Mouse (Mus musculus) C2C12 (cell line): ENCODE results near the gene Esm1.

Experiments used
- FOSL1 ChIP-seq: IDR thresholded peaks from one replicate; pipeline ENCODE4 v1.8.0; 2011; ENCODE audit warnings: mild to moderate bottlenecking, low read length; ENCODE audit not compliant: poor library complexity, insufficient read depth, severe bottlenecking
- MAX ChIP-seq: IDR thresholded peaks from one replicate; pipeline ENCODE4 v1.6.1; 2011; ENCODE audit warnings: mild to moderate bottlenecking, control low read depth
- MYOD1 ChIP-seq: IDR thresholded peaks from one replicate; pipeline ENCODE4 v1.6.1; 2011; ENCODE audit warnings: low read depth; ENCODE audit not compliant: control insufficient read depth, insufficient read length

DNA sequence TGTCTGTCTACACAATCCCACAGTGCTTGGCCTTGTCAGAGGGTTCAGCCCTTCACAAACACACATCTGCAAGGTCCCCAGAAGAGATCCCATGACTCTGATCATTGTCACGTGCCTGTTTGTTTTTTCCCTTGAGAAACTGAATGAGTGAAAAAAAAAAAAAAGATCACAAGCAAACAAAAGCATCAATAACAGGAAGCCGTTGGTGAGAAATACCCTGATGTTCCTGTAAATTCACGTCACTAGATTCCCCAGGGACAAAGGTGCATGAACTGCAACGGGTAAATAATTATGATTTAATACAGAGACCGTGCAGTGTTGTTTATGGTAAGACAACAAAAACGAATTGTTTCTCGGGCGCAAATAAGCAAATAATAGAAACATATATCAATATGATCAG, 35.6 kb downstream of the Esm1 start:
- no peak for TF ChIP-seq MAX
- no peak for TF ChIP-seq MYOD1
- no peak for TF ChIP-seq FOSL1
